Mouse (Mus musculus): ENCODE measurements around the gene Rerg.
"Not testable (repeated sequence)": the region's sequence is repeated elsewhere in the genome, so short reads cannot be mapped to it uniquely, and the experiment has no call there.

The Rerg gene

DNA sequence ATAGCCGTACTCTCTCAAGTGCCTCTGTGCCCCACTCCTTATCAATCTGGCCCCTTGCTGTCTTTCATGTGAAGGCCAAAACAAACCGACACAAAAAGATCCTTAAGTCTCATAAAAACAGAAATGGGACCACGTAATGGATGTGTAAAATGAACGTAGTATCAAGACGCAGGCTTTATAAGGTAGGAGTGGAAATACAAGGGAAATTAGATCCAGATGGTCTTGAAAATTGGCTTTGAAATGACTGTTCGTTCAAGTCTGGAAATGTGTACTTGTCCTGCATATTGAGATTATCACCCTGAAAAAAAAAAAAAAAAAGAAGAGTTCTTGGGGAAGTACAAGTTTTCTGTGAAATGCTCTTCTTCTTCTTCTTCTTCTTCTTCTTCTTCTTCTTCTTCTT, 90.6 kb downstream of the Rerg start:
- DNase-seq (ENCODE audit: extremely low spot score, low spot score): no peak

GRCm38 (mm10) chr6:137076731-137077130, 93.6 kb downstream of the Rerg start:
- no peak for DNase-seq (ENCODE audit: extremely low spot score, low spot score)

GRCm38 (mm10) chr6:137076225-137076624, 94.1 kb downstream of the Rerg start:
- no peak for DNase-seq (ENCODE audit: extremely low spot score, low spot score)

DNA sequence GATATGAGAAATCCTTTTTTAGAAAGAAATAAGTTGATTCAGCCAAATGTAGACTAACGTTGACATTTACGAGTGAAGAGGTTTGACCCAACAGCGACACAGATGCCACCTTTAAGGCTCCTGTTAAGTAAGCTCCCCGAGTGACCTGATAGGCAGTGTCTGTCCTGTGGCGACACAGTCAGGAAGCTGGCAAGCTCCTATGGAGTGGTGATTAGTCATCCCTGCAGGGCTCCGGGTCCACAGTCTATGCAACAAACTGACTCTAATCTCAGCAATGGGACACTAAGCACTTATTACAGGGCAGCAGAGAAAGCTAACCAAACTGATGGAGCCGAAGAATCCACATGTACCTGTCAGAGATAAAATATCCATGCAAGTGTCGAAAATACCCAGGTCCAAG, 98.0 kb downstream of the Rerg start:
- no peak for DNase-seq (ENCODE audit: extremely low spot score, low spot score)

GRCm38 (mm10) chr6:137071466-137071865, 98.8 kb downstream of the Rerg start:
- DNase-seq (ENCODE audit: extremely low spot score, low spot score): no peak

GRCm38 (mm10) chr6:137065506-137065905, 104.8 kb downstream of the Rerg start:
- DNase-seq (ENCODE audit: extremely low spot score, low spot score): no peak

GRCm38 (mm10) chr6:137064786-137065185, 105.5 kb downstream of the Rerg start:
- DNase-seq (ENCODE audit: extremely low spot score, low spot score): no peak

DNA sequence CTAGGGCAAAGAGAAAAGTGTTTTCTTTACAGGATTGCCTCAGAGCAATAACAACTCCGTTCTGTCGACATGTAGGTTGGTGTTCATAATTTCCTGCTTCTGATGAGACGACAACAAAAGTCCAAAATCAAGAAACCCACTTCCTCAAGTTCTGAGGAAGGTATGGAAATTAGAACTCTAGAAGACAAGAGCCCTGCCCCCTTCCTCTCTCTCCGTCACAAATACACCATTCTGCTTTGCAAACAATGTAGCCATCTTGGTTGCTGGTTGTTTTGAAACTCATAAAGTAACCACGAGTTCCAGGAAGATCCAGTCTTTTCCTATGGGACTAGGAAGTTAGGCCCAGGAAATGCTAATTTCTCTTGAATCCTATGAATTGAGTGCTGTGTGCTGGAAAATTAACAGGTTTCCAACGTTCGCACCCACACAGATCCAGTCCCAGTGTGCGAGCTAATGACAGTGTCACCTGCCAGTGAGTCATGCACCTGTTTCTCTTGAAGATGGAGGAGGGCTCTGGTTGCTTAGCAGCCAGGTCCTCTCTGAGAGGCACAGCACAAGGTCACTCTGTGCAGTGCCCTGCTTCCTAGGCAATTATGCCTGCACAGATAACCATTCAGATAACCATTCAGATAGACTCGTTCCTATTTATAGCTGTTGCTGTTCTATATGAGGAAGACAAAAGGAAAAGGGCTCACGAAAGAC, 106.9 kb downstream of the Rerg start:
- DNase-seq (ENCODE audit: extremely low spot score, low spot score): no peak

GRCm38 (mm10) chr6:137061880-137062531, 108.3 kb downstream of the Rerg start:
- DNase-seq (ENCODE audit: extremely low spot score, low spot score): no peak

- no peak for DNase-seq (ENCODE audit: extremely low spot score, low spot score)
Measured at GRCm38 (mm10) chr6:137060595-137060994, 109.7 kb downstream of the Rerg start.

- DNase-seq (ENCODE audit: extremely low spot score, low spot score): no peak
Measured at GRCm38 (mm10) chr6:137058257-137058656, 112.0 kb downstream of the Rerg start.

- no peak for DNase-seq (ENCODE audit: extremely low spot score, low spot score)
Measured at GRCm38 (mm10) chr6:137054073-137054472, 116.2 kb downstream of the Rerg start.

DNA sequence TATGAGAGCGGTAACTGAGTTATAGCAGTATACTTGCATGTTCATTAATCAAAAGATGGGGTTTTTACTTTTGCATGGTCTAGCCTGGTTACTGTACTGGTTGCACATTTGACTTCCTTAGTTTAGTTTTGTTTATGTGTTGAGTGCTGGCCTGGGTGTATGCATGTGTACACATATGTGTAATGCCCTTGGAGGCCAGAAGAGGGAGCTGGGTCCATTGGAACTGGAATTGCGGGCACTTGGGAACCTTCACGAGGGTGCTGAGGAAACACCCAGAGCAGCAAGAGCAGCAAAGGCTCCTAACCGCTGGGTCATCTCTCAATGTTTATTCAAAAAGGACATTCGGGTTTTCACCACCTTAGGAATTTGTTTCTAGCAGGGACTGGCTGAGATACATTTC, 116.8 kb downstream of the Rerg start:
- no peak for DNase-seq (ENCODE audit: extremely low spot score, low spot score)

DNA sequence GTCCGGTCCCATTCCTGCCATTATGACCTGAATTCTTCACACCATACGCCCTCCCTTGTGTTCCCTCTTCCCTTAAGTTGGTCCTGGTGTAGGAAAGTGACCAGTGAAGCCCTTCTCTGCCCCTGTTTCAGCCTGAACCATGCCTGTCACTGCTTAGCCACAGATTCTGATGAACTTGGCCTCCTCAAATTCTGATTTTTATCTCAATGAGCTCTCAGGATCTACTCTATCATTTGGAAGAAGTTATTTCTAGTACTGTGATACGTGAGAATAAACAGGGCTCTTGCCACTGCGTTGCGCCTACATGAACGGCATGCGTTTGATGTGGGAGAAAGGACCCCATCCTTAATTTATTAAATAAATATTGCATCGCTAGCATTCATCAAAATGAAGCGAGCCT, 117.3 kb downstream of the Rerg start:
- DNase-seq (ENCODE audit: extremely low spot score, low spot score): no peak

GRCm38 (mm10) chr6:137047036-137047435, 123.3 kb downstream of the Rerg start:
- no peak for DNase-seq (ENCODE audit: extremely low spot score, low spot score)

GRCm38 (mm10) chr6:137045011-137045504, 125.2 kb downstream of the Rerg start:
- DNase-seq (ENCODE audit: extremely low spot score, low spot score): no peak

GRCm38 (mm10) chr6:137035611-137036395, 134.5 kb downstream of the Rerg start:
- DNase-seq (ENCODE audit: extremely low spot score, low spot score): not testable (repeated sequence)

GRCm38 (mm10) chr6:137030611-137031097, 139.6 kb downstream of the Rerg start:
- DNase-seq (ENCODE audit: extremely low spot score, low spot score): no peak

DNA sequence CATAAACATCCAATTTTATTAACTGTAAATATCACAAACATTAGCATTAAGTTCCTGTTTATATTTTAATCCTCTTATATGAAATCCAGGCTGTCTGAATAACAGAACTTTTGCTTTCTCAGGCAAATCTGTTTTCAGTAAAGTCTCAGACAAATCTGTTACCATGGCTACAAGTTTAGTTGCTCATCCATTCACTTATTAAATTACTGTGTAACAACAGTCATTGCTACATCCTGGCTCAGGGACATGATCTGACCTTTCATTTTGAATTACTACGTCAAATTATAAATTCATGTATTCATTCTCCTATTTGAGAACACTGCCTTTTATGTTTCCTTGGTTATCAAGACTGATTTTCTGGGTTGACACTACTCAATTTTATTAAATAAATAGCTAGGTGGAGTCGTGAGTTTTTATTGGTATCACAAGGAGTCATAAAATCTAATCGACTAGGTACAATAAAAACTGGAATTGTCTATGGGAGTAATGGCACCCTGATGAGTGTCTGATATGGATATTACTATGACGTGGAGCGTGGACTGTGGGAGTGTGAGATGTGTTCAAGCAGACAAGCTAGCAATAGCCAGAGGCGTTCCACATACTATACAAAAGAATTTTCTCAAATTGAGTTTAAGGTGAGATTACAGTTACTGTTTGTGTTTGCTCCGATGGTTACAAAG, 140.2 kb downstream of the Rerg start:
- DNase-seq (ENCODE audit: extremely low spot score, low spot score): no peak

DNA sequence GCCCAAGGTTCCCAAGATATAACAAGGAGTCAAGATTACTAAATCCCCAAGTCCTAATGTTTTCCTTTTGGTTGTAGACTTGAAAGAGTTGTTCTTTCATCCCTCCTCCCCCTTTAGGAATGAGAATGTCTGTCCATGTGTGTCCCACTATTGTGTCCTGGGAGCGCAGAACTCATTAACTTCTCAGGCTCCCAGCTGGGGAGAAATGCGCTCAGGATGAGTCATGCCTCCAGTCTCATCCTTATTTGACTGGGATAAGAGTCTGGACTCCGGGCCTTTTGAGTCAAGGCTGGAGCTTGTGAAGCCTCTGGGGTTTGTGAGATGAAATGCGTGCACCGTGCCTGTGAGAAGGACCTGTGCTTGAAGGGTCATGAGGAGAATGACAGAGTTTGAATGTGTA, 144.8 kb downstream of the Rerg start:
- no peak for DNase-seq (ENCODE audit: extremely low spot score, low spot score)

DNA sequence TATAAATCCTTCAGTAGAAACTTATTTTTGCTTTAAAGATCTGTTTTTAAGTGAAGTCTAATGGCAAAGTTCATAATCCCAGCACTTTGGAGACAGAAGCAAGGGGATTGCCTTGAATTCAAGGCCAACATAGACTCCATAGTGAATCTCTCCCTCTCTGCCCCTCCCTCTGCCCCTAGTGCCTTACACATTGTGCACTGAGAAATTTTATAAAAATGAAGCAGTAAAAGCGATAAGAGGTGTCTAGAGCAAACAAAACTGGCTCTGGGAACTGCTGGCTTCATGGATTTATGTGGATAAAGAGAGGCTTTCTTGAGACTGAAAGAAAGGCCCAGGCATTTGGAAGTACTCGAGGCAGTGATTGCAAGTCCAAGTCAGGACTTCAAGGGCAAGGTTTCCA, 145.8 kb downstream of the Rerg start:
- no peak for DNase-seq (ENCODE audit: extremely low spot score, low spot score)
